Mouse (Mus musculus) liver (tissue): ENCODE measurements around the gene Kif26b.

Experiments
- DNase-seq: peaks from one replicate; pipeline ENCODE4 v3.0.0-alpha.2; 2020; ENCODE audit warnings: mixed read lengths

Kif26b gene

DNA sequence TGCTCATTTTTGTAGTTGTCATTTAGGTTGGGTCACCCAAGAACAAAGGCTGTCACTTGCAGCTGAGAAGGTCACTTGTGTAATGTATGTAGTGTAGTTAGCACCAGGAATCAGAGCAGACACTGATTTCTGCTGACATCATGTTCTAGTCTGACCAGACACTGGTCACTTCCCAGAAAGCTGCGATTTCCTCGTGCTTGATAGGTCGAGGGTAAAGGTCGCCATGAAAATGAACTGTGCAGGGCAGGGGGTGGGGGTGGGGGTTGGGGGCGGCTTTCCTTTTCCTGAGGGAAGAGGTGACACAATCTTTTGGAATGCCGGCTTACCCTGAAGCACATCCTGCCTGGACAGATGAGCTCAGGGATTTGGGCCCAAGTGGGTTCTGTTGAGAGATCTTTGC lies 68.8 kb downstream of the Kif26b start:
- no peak for DNase-seq

DNA sequence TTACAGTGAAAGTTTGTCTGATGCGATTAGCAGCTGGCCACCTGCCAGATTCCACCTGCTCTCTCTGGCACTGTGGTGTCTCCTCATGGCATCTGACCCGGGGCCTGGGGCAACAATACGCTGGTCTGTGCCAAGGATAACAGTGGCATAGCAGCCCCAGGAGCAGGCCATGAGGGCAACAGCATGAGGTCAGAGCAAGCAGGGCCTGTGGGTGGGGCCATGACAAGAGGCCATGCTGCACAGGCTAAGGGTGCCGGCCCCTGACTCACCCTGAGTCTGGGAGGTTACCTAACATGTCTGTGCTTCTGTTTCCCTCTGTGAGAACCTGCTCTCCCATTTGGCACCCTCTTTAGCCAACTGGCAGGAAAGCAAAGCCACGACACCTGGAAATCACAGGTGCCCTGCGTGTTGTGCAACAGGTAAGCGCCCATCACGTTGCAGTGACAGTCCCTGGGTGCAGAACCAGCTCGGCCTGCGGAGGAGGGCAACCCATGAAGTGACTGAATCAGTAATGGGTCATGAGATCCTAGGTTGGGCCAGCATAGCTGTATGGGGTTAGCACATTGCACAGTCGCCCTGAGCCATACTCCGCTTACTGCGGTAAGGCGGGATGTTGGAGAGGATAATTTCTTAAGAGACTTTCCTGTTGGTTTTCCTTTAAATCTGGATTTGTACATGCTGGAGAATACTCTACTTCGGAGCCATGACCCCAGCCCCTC lies 72.1 kb downstream of the Kif26b start:
- no peak for DNase-seq

DNA sequence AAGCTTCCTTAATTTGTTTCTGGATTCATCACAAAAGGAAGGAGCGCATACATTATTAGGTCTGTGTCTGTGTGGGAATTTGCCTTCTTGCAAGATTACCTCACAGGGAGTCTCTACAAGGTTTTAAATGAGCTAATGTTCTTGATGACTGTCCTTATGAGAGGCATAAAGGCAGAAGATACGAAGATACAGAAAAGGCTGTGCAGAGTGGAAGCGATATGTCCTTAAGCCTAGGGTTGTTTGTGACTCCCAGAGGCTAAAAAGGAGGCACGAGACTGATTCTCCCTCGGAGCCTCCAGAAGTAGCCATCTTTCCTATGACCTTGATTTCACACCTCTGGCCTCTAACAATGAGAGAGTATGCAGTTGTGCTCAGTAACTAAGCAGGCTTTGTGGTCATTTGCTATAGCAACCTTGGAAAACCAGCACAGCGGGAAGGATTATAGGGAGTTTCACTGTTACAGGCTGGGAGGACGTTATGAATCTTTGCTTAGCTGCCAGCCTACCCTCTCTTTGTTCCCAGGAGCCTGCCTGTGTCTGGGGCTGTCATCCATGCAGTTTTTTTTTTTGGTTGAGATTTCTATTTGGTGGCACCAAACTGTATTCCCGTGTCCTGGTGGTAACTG lies 80.3 kb downstream of the Kif26b start:
- no peak for DNase-seq

DNA sequence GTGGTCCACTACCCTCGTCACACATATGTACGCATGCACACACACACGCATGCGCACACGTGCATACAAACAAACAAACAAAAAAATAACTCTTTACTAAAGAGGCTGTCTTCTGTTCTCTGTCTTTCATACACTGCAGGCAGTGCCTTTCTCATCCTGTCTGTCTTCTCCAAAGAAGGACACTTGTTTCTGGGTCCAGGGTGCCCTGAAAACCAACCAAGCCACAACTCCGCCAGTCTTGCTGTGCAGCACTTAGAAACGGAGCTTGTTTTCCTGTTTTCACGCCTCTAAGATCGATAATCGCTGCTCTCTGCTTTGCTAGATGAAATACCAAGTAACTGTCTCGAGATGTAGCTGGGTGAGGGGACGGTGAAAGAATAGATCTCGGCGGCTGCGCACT lies 82.6 kb downstream of the Kif26b start:
- DNase-seq, result no peak

DNA sequence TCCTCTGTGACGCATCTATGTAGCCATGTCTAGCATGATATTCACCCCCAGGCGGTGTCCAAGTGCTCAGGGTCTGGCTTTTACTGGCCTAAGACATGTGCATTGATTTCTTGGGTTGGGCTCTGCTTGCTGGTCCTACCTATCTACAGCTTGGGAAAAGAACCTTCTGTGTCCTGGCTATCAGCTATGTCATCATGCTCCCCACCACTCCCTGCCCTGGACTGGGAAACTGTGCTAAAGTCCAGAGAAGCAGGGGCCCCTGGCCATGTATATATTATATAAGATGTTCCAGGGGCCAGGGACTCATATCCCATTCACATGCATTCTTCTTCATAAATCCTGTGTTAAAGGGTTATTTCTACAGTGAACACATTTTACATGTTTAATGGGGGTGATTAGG lies 92.4 kb downstream of the Kif26b start:
- DNase-seq, result no peak

DNA sequence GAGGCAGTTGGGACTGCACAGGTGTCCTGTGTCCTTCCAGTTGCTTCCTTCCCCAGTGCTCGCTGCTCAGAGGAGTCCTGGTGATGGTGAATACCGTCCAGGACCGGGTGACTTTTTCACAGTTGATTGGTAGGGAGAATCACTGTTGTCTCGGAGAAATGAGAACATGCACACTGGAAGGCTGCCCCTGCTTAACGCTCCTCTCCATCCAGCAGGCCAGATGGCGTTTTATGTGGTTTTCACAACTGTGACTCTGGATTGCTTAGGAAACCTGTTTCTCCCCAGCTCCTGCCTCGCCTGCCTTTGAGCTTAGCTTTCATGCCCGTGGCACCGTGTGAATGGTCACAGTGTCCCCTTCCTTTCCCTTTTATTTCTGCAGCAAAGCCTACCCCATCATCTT lies 95.0 kb downstream of the Kif26b start:
- no peak for DNase-seq

DNA sequence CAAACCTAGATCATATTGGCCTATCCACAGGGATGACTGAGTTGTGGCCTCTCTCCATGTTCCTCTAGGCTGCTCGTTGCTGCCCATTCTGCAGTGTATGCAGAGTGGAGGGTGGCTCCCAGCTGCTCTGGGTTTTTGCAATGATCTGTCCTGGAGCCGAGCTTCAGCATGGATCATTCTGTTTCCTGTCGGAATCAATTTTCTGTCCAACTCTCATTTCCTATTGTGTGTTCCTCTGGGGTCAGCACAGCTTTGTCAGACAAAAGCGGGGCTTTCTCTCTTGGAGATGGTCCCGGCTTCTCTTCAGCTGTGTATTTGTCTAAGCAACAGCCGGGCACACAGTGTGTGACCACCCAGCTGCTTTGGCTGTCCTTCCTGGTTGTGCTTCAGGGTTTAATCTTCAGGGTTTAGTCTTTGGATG lies 98.0 kb downstream of the Kif26b start:
- no peak for DNase-seq

DNA sequence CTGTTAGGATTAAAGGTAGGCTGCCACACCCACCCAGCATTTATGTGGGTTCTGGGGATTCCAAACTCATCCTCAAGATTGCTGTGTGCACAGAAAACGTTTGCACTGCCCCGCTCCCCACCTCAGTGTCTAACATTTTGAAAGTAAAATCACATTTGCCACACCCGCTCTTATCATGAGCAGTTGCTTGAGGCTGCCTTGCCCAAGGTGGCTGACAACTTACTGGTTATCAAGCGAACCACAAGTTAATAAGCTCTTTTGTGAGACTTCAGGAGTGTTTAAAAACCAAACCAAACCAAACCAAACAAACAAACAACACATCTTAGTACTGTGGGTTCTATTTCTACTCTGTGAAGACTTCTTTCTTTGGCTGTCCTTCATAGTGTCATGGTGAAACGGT lies 101.1 kb downstream of the Kif26b start:
- peak; percentile 55 for DNase-seq

DNA sequence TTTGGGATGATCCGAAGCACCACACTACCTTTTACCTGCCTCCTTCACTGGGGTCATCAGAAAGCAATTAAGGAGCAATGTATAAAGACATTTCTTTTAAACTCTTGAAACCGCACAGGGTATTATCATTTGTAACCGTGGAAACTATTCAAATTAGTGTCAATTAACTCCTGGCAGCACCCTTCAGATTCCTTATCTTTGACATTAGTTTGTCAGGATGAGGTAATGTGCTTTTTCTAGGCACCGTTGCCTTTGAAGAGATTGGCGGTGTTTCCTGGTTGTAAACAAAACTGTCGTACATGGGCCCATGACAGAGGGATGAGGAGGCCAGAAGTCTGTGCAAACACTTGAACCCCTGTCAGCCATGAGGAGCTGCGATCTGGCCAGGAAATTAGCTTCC lies 102.9 kb downstream of the Kif26b start:
- DNase-seq, result no peak

DNA sequence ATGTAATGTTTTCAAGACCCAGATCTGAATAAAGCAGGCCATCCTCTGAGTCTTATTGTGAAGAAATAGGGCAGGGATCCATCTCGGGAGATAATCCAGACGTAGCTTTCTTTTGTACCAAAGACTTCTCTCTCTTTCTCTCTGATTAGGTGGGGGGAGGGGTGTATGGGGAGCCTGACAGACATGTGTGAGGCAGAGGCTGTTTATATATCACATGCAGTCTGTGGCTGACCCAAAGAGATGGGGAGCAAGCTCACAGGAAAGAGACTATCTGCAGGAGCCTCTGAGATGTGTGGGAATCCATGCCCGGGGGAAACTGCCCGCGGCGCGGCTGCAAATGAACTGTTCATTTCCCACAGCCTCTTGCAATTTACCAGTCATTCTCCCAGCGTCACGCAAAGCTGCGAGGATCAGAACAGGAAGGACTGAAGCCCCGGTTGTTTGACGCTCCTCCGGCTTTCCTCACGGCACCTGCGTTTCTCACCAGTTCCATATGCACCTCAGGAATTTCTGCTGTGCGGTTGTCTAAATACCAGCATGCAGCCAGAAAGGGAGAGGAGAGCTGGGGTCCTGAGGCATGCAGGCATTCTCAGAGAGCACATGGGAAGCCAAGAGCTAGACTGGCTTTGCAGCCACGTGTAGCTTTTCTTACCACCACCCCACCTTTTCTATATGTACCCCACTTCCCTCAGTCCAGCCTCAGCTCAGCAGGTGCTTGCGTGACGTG lies 105.6 kb downstream of the Kif26b start:
- no peak for DNase-seq

DNA sequence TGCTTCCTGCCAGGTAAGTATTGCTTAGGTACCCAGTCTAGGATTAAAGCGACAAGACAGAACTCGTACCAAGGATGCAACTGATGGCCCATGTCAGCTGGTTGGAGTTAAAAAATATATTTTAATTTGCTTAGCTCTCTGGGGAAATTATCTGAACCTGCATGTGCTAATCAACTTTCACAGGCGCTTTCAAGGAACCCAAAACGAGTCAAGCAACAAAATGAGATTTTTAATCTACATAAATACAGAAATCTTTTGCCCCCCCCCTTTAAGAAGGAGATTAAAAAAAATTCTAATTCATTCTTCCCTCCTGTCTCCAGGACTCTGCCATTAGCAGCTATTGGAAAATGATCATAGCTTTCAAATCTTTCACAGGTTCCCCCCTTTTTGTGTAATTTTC lies 106.5 kb downstream of the Kif26b start:
- no peak for DNase-seq

DNA sequence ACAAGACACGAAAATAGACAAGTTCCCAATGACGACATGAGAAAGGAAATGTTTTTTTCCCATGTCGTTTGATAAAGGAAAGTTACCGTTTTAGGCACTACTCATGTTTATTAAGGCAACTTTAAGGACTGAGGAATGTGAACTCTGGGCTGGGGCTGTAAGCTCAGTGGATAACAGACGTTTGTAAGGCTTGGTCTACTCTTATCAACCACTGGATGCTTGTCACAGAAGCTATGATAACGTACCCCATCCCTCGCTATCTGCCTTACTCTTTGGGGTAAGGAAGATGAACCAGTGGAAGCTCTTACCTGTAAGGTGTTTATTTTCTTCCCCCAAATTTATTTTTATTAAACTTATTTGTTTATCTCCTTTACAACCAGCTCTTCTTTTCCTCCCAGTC lies 108.4 kb downstream of the Kif26b start:
- DNase-seq, result no peak

DNA sequence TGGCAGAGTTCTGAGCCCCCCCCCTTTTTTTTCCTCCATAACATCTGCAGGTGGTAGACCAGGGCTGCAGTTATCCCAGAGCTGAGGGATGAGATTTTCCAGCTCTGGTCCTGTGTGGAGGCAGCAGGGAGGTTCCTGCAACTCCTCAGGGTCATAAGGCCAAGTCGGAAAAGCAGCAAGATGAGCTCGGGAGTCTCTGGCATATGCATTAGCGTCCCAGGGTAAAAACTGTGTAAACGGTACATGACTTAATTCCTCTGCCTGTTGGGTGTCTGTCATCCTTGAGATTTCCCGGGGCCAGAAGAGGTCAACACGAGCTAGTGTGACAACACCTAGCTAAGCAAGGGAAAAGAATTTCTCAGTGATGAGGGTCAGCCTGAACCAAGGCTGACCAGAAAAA lies 111.0 kb downstream of the Kif26b start:
- no peak for DNase-seq

DNA sequence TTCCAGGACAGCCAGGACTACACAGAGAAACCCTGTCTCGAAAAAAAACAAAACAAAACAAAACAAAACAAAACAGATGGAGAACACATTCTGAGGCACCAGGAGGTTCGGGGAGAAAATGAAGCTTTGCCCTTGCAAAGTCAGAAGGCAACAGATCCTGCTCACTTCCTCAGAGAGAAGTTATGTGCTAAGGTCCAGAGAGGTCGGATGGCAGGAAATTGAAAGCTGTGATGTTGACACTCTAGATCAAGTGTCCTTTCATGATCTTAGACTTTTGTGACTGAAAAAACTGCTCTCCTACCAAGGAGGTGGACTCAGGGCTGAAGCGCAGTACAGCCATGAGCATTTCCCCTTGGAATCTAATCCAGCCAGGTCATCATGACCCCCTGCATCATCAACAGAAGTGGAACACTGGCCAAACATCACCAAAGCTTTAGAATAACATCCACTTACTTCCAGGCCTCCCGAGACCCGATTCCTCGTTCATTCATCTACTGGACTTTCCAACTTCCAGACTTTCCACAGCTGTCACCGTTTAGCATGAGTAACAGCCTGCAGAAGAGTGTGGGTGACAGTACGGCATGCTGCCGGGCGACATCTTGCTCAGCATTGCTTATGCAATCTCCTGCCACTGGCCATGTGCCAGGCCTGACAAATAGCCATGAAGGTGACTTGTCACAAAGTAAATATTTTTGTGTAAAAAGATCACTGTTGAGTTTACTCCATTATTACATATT lies 112.0 kb downstream of the Kif26b start:
- no peak for DNase-seq

DNA sequence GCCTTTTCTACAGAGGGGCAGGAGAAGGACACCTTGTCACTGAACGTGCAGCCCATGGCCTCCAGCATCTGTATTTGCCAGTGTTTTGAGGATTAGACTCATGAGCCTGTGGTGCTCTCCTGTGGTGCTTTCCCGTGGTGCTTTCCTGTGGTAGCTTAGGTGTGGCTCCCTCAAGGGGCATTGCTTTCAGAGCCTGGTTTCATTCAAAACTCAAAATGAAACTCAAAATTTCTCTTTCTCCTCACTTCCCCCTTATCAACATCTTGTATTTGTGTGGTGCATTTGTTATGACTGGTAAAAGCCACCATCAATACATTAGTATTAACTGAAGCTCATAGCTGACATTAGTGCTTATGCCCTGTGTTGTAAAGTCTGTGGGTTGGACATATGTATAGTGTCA lies 112.9 kb downstream of the Kif26b start:
- DNase-seq, result no peak

DNA sequence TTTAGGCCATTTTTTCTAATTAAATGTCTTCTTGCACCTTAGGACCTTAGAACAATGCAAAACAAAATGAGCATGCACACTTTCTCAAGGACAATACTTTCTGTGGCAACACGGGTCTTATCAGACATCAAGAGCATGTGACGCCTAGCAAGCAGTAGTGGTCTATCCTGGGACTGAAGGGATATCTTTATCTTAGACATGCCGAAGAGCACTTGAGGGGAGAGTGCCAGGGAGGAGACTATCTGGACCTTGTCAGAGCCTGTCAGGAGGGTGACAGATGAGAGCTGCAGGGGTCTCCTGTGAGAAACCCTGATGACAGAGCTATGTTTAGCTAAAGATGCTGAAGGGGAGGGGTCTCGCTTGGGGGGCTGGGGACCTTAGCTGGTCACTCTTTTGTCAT lies 116.0 kb downstream of the Kif26b start:
- peak; percentile 18 for DNase-seq

DNA sequence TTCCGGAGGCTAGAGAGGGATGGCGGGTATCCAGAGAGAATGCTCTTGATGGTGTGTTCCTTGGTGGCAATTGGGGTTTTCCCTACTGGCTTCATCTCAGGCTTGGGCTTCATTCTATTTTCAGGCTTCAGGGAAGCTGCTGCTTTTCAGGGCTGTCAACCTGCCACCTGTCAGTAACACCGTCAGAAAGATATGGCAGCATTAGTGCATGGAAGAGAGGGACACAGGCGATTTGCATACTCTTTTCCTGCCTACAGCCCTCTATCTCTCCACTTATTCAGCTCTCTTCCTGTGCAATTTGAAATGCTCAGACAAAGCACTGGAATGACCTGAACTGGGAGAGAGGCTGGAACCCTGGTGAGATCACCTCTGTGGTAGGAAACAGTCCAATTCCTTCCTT lies 117.7 kb downstream of the Kif26b start:
- DNase-seq, result no peak

DNA sequence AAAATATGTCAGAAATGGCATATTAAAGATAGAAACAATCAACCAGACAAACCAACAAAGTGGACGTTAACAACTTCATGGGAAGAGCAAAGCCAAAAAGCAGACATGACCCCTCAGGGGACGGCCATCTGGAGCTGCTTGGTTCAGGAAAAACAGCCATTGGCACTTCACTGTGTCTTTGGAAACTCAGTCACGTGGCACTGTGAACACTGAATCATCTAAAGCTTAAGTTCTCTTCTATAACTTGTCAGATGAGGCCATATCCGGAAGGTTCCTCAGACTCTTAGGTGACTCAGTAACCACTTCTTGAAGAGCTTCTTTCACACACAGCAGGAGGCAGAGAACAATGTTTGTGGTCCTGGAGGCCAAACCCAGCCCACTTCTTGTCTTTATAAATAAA lies 126.6 kb downstream of the Kif26b start:
- no peak for DNase-seq

DNA sequence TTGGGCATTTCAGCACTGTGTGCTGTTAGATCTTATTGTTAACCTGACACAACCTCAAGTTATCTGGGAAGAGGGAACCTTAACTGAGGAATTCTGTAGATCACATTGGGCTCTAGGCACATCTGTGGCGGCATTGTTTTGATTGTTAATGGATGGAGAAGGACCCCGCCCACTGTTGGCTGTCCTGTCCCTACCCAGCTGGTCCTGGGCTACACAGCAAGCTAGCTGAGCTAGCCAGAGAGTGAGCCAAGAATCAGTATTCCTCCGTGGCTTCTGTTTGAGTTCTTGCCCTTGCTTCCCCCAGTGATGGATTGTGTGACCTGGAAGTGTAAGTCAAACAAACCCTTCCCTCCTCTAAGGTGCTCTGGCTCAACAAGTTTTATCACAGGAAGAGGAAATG lies 132.1 kb downstream of the Kif26b start:
- DNase-seq, result no peak

DNA sequence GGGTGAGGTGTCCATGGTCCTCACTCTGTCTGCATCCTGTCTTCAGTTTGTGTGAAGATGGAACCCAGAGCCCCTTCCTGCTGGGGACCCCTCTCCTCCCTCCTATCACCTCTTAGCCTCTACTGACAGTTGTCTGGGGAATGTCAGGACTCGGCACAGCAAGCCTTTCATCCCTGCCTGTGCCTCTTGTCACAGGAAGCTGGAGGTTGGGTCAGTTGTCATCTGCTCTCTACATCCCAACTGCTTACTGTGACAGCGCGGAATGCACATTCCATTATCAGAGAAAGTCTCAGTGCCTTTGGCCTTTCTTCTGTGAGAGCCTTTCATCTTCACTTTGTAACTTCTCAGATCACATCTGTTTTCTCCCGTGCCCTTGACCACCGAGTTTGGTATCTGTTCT lies 132.6 kb downstream of the Kif26b start:
- no peak for DNase-seq

DNA sequence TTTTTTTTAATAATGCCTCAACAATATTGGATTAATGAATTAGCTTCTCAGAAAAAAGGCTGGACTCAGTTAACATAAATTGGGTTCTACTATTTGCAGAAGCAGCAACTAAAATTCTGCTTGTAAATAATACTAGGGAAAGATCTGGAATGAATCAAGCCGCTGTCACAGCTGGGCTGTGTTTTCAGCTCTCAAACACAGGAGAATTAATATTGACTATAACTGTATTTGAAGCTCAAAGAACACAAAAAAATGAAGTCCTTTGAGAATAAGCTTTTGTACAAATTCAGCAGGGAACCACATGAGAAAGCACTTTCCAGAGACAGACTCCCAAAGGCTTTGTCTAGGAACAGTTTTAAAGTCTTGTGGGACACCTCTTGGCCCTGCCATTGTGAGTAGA lies 134.6 kb downstream of the Kif26b start:
- DNase-seq, result no peak

DNA sequence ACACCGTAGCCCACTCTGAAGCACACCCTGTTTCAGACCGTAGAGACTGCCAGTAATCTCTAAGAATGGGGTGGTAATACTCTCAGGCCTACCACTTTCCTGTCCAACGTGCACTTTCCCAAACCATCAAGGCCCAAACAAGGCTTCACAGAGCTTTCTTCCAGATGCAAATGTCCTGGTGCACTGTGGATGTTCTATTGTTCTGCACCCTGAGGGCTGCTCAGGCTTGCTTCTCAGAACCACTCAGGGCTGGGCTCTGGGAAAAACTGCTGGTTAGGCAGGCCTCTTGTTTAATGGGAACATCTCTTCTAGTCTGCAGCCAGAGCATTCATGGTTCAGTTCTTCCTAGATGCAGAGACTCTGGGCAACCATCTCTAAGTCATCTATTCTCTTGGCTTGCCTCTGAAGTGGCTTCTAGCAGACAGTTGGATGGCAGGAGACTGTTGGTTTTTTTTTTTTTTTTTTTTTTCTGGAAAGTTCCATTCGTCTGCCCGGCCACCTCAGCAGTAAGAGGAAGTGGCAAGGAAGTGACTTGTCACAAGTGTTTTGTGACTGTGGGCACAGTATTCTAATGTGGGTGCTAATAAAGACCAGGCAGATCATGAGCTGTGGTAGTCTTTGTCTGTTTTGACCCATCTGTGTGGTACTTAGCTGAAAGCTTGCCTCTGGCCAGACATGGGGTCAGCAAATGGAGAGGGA lies 135.5 kb downstream of the Kif26b start:
- DNase-seq, result no peak

DNA sequence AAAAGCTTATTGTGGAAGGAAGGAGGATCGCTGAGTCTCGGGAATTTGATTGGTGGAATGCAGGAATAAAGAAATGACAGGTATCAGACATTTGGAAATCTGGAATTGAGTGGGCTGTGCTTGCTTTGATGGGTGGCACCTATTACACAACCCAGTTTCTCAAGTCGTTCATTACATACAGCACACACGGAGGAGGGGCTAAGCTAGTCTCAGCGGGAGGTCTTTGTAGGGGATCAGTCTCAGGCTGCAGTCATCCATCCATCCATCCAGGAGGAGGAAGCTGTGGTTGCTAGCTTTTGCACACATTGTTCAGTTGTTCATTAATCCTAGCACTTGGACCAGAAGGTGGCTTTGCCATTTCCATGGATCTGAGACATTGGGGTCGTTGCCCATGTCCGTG lies 137.6 kb downstream of the Kif26b start:
- DNase-seq, result no peak
